Mouse (Mus musculus): ENCODE data around the gene Pcdh7.
"Not testable (repeated sequence)": the region's sequence is repeated elsewhere in the genome, so short reads cannot be mapped to it uniquely, and the experiment has no call there.

GRCm38 (mm10) chr5:58174335-58174734 is 456.6 kb downstream of the Pcdh7 start:
- not testable (repeated sequence) for TF ChIP-seq POLR2A (IDR thresholded peaks at IDR 0.05; ENCODE audit: control insufficient read depth, extremely low read depth, insufficient read depth, low read length, poor library complexity); CTCF (IDR thresholded peaks at IDR 0.05; ENCODE audit: borderline replicate concordance, control insufficient read depth, extremely low read depth, insufficient read depth, low read length, poor library complexity)
